ENCODE assay signal across 23 mouse cellular contexts in genomic region chr3:157910262-157910661, GRCm38 (mm10). TPM values are rescaled to one million over a fixed set of nuclear protein-coding genes. Genes with fewer than 3 reads are reported as not detected.
DNase-seq lines count a peak whose midpoint lies in the region; ATAC-seq and TF ChIP-seq lines count a peak whose summit lies in the region.
"Had no signal": no experiment of that assay in that cellular context is flagged by ENCODE, and none has a peak within 500 bp of the region (broad histone marks: within the 10 kb centered on the region; RNA-seq: fewer than 3 reads in every experiment).

No protein-coding gene starts in this region.

- no peak overlapping the region for H3K4me2 ChIP-seq in liver, embryonic 11.5 days
- H3K4me2 ChIP-seq in intestine, postnatal 0 days (replicated peaks; ENCODE audit: low read depth), result no peak overlapping the region
- H3K4me2 ChIP-seq: embryonic facial prominence, embryonic 12.5 days had no signal

- no peak for TF ChIP-seq POLR2A in liver, adult 2 months (IDR thresholded peaks at IDR 0.05; ENCODE audit: extremely low read depth, insufficient read depth, low read length)

- no peak overlapping the region for H3K27ac ChIP-seq in liver, adult 2 months (replicated peaks; ENCODE audit: insufficient read depth, low read depth, low read length)
- no peak overlapping the region for H3K27ac ChIP-seq in liver, embryonic 11.5 days (ENCODE audit: low read depth, low read length)
- no peak overlapping the region for H3K27ac ChIP-seq in intestine, postnatal 0 days (ENCODE audit: low read depth, low read length)
- H3K27ac ChIP-seq: embryonic facial prominence, embryonic 10.5 days; embryonic facial prominence, embryonic 12.5 days had no signal

- H3K9me3 ChIP-seq in liver, embryonic 11.5 days (ENCODE audit: control insufficient read depth, low read length), result no peaks in the 10 kb centered on the region
- H3K9me3 ChIP-seq in intestine, postnatal 0 days (ENCODE audit: control insufficient read depth), result no peaks in the 10 kb centered on the region
- H3K9me3 ChIP-seq: embryonic facial prominence, embryonic 10.5 days; embryonic facial prominence, embryonic 12.5 days; G1E had no signal

- 78% methylated on average over 3 of the region's 3 CpGs for WGBS in liver, adult 2 months
- whole genome bisulfite sequencing in liver, embryonic 11.5 days, result 70% methylated on average over 3 of the region's 3 CpGs
- WGBS in intestine, postnatal 0 days, result 38% methylated on average over 3 of the region's 3 CpGs

- H3K36me3 ChIP-seq in liver, adult 2 months (ENCODE audit: control insufficient read depth, insufficient read depth, low read length), result peaks cover 72% of the 10 kb centered on the region
- H3K36me3 ChIP-seq in liver, embryonic 11.5 days (ENCODE audit: control insufficient read depth, insufficient read depth, low read length), result no peaks in the 10 kb centered on the region
- no peaks in the 10 kb centered on the region for H3K36me3 ChIP-seq in intestine, postnatal 0 days (ENCODE audit: control insufficient read depth, insufficient read depth)
- H3K36me3 ChIP-seq: G1E had no signal

- peaks cover 17% of the 10 kb centered on the region for H3K4me1 ChIP-seq in liver, adult 2 months (ENCODE audit: control insufficient read depth, insufficient read depth, low read length)
- no peaks in the 10 kb centered on the region for H3K4me1 ChIP-seq in liver, embryonic 11.5 days (replicated peaks; ENCODE audit: control insufficient read depth, insufficient read depth, low read length)
- H3K4me1 ChIP-seq in intestine, postnatal 0 days (replicated peaks; ENCODE audit: control insufficient read depth, insufficient read depth, low read length), result no peaks in the 10 kb centered on the region
- H3K4me1 ChIP-seq: embryonic facial prominence, embryonic 10.5 days; embryonic facial prominence, embryonic 12.5 days had no signal

- ATAC-seq in liver, embryonic 11.5 days (replicated peaks; ENCODE audit: low FRiP score), result no peak
- peak; percentile 48; the same call in 1 of the 2 replicates for ATAC-seq in intestine, postnatal 0 days
- ATAC-seq: activated CD4-positive, CD25-positive, alpha-beta regulatory T cell, adult 4 months; CD4-positive, CD25-positive, alpha-beta regulatory T cell, adult 4 months; forebrain, embryonic 14.5 days; forebrain, embryonic 16.5 days; Patski had no signal

- TF ChIP-seq CTCF in liver, adult 2 months (IDR thresholded peaks at IDR 0.05; ENCODE audit: low read depth, low read length), result no peak
- no peak for TF ChIP-seq CTCF in intestine, postnatal 0 days (IDR thresholded peaks at IDR 0.05; ENCODE audit: low read depth)

- DNase-seq in liver, adult 2 months (ENCODE audit: extremely low read depth, low read depth, low spot score), result peak; percentile 5
- no peak for DNase-seq in liver, embryonic 11.5 days (ENCODE audit: low spot score)
- DNase-seq in frontal cortex, postnatal 10 days (ENCODE audit: low spot score in 2 of 2), result no peak
- no peak for DNase-seq in urinary bladder, postnatal 14 days (ENCODE audit: low spot score)
- DNase-seq: adrenal gland, adult 8-10 months; adrenal gland, postnatal 14 days; adrenal gland, postnatal 36 days; B cell, adult 2 months; cerebellum, adult 11-12 months; cerebellum, adult 2 months; cerebellum, adult 9-10 months; cerebellum, postnatal 10 days; cerebellum, postnatal 25 days had no signal

- no peak overlapping the region for H3K9ac ChIP-seq in liver, adult 2 months (ENCODE audit: low read depth, low read length)
- no peak overlapping the region for H3K9ac ChIP-seq in liver, embryonic 11.5 days (ENCODE audit: low read depth, low read length)
- no peak overlapping the region for H3K9ac ChIP-seq in intestine, postnatal 0 days (ENCODE audit: low read depth, low read length)
- H3K9ac ChIP-seq: embryonic facial prominence, embryonic 12.5 days had no signal

- H3K79me2 ChIP-seq in liver, adult 2 months (ENCODE audit: control insufficient read depth, insufficient read depth, low read length), result peaks cover 4% of the 10 kb centered on the region

- H3K4me3 ChIP-seq in liver, adult 2 months (ENCODE audit: insufficient read depth, low read depth, low read length), result no peak overlapping the region
- H3K4me3 ChIP-seq in liver, embryonic 11.5 days (ENCODE audit: low read depth, low read length), result no peak overlapping the region
- no peak overlapping the region for H3K4me3 ChIP-seq in intestine, postnatal 0 days (ENCODE audit: low read depth, low read length)
- H3K4me3 ChIP-seq: embryonic facial prominence, embryonic 10.5 days; embryonic facial prominence, embryonic 12.5 days had no signal

- no peaks in the 10 kb centered on the region; the same call in 1 of the 2 replicates for H3K27me3 ChIP-seq in liver, adult 2 months (ENCODE audit: control insufficient read depth, insufficient read depth, low read length)
- H3K27me3 ChIP-seq in liver, embryonic 11.5 days (replicated peaks; ENCODE audit: control insufficient read depth, insufficient read depth, low read length), result no peaks in the 10 kb centered on the region
- no peaks in the 10 kb centered on the region for H3K27me3 ChIP-seq in intestine, postnatal 0 days (replicated peaks; ENCODE audit: control insufficient read depth, insufficient read depth, low read length)
- H3K27me3 ChIP-seq: CH12.LX; embryonic facial prominence, embryonic 12.5 days; Patski had no signal

RNA-seq across cellular contexts. Expression of gene Cth, which starts 14.6 kb away (rescaled TPM):
- 1,116 and 1,443 TPM in 2 replicates for total RNA-seq in liver, adult 2 months (2014; rRNA removed)
- 446 and 569 TPM in 2 replicates for polyA plus RNA-seq in liver, adult 2 months (2012; rRNA removed)
- polyA plus RNA-seq in liver, embryonic 11.5 days (2014; fragmentation: Nextera tagmentation; extraction: Ambion mirVana), result 31.6 and 35.6 TPM in 2 replicates
- 14.7 and 19.7 TPM in 2 replicates for polyA plus RNA-seq in intestine, postnatal 0 days (2015; fragmentation: Nextera tagmentation; extraction: Ambion mirVana)
- total RNA-seq: G1E had no signal
- polyA plus RNA-seq: CD4-positive, CD25-positive, alpha-beta regulatory T cell, adult 4 months; G1E had no signal

RNA-seq across cellular contexts. Expression of gene Ankrd13c, which starts 36.8 kb away (rescaled TPM):
- total RNA-seq in liver, adult 2 months (2014; rRNA removed), result 20.4 and 21.2 TPM in 2 replicates
- polyA plus RNA-seq in liver, adult 2 months (2012; rRNA removed), result 7.5 and 9.0 TPM in 2 replicates
- 26.5 and 28.6 TPM in 2 replicates for polyA plus RNA-seq in liver, embryonic 11.5 days (2014; fragmentation: Nextera tagmentation; extraction: Ambion mirVana)
- 25.2 and 27.2 TPM in 2 replicates for polyA plus RNA-seq in intestine, postnatal 0 days (2015; fragmentation: Nextera tagmentation; extraction: Ambion mirVana)

Comparison
In these comparisons a context has a peak if more than half of its experiments do, and no peak if none do; other contexts are left out.
1. RNA of gene Cth, which starts 14.6 kb away (polyA plus RNA-seq): 446 to 569 TPM in liver, adult 2 months; 31.6 to 35.6 TPM in liver, embryonic 11.5 days and 14.7 to 19.7 TPM in intestine, postnatal 0 days; every median in the first group is over 10 times any median in the second.